Mouse (Mus musculus) thymus, adult 2 months (tissue): ENCODE measurements around the gene Olfr665. TPM values are rescaled to one million over a fixed set of nuclear protein-coding genes. Genes with fewer than 3 reads are reported as not detected.
"Not testable (repeated sequence)": the region's sequence is repeated elsewhere in the genome, so short reads cannot be mapped to it uniquely, and the experiment has no call there.

Experiments used
- DNase-seq: peaks from one replicate; pipeline ENCODE4 v3.0.0; 2021
- H3K27ac ChIP-seq: fragments of 200-500 bp; 2 replicates; pipeline ENCODE4 v1.5.1; 2012; ENCODE audit warnings: low read length, control low read depth; ENCODE audit not compliant: control insufficient read depth, insufficient read depth
- H3K27me3 ChIP-seq: fragments of 200-500 bp; 2 replicates; pipeline ENCODE4 v1.6.1; 2012; ENCODE audit warnings: mild to moderate bottlenecking, low read length, moderate library complexity, mixed read lengths; ENCODE audit not compliant: control insufficient read depth, insufficient read depth
- H3K36me3 ChIP-seq: fragments of 200-500 bp; 2 replicates; pipeline ENCODE4 v1.6.1; 2012; ENCODE audit warnings: mild to moderate bottlenecking, low read length, moderate library complexity; ENCODE audit not compliant: control insufficient read depth, insufficient read depth
- H3K4me1 ChIP-seq: fragments of 200-500 bp; replicated peaks from 2 replicates; pipeline ENCODE4 v1.6.1; 2012; ENCODE audit warnings: low read length; ENCODE audit not compliant: control insufficient read depth, insufficient read depth
- H3K4me3 ChIP-seq: fragments of 200-500 bp; 2 replicates; pipeline ENCODE4 v1.5.1; 2012; ENCODE audit warnings: mild to moderate bottlenecking, low read length, control low read depth, moderate library complexity; ENCODE audit not compliant: control insufficient read depth, insufficient read depth
- CTCF ChIP-seq: fragments of 200-500 bp; IDR thresholded peaks from 2 replicates; pipeline ENCODE4 v1.5.1; 2012; ENCODE audit warnings: mild to moderate bottlenecking, control low read depth, low read length, moderate library complexity, borderline replicate concordance; ENCODE audit not compliant: control insufficient read depth, poor library complexity, insufficient read depth; ENCODE audit errors: extremely low read depth
- POLR2A ChIP-seq: fragments of 200-500 bp; IDR thresholded peaks from 2 replicates; pipeline ENCODE4 v1.6.1; 2012; ENCODE audit warnings: mild to moderate bottlenecking, low read length, control low read depth, moderate library complexity; ENCODE audit not compliant: control insufficient read depth, poor library complexity, insufficient read depth; ENCODE audit errors: extremely low read depth
- WGBS: fragments of 180-500 bp; shearing (Covaris S2); methylation state at CpG from one replicate; pipeline ENCODE4 v1.1.7; 2018; 5-methylcytosine and 5-hydroxymethylcytosine counted together
- polyA plus RNA-seq: library from polyadenylated mRNA; depleted of rRNA; stranded (reverse); fragments of >200 nt; gene quantifications from 2 replicates; pipeline ENCODE4 v1.2.3, GENCODE M21; 2012; rRNA removed

Gene Olfr665
- polyA plus RNA-seq = not detected in 2 replicates

- H3K4me3 ChIP-seq = no peak within 1 kb of the TSS
- no peaks in the 10 kb centered on the region for H3K4me1 ChIP-seq
- no peak for TF ChIP-seq POLR2A
- no peak for TF ChIP-seq CTCF
- no peak for DNase-seq
- WGBS = 44% methylated on average over 1 of the region's 1 CpGs
- H3K36me3 ChIP-seq = no peaks in the 10 kb centered on the region
- H3K27me3 ChIP-seq = no peaks in the 10 kb centered on the region
- H3K27ac ChIP-seq = no peak within 1 kb of the TSS
These were observed at the start of gene Olfr665 for GRCm38 (mm10) chr7:104877731-104878130. TSS of gene Olfr665 (plus strand) at chr7:104878031.

- WGBS = 82% methylated on average over 1 of the region's 1 CpGs
- no peaks in the 10 kb centered on the region for H3K27me3 ChIP-seq
- no peaks in the 10 kb centered on the region for H3K36me3 ChIP-seq
- H3K4me3 ChIP-seq = no peak within 1 kb of the TSS
- DNase-seq = no peak
- TF ChIP-seq POLR2A (no peak), CTCF (no peak)
- H3K27ac ChIP-seq = no peak within 1 kb of the TSS
- no peaks in the 10 kb centered on the region for H3K4me1 ChIP-seq
These were observed 35.3 kb upstream of the Olfr665 start, which contains the start of gene Usp17lb for GRCm38 (mm10) chr7:104842503-104842902. TSS of gene Usp17lb (minus strand) at chr7:104842603.

- H3K27me3 ChIP-seq = no peaks in the 10 kb centered on the region
- H3K36me3 ChIP-seq = no peaks in the 10 kb centered on the region
- TF ChIP-seq CTCF (no peak), POLR2A (no peak)
- 82% methylated on average over 1 of the region's 1 CpGs for WGBS
- no peak for DNase-seq
- no peaks in the 10 kb centered on the region for H3K4me1 ChIP-seq
- no peak overlapping the region for H3K4me3 ChIP-seq
- no peak overlapping the region for H3K27ac ChIP-seq
These were observed 34.0 kb upstream of the Olfr665 start for GRCm38 (mm10) chr7:104843731-104844287.

GRCm38 (mm10) chr7:104851546-104851945, 26.3 kb upstream of the Olfr665 start:
- not testable (repeated sequence) for H3K4me3 ChIP-seq, H3K27ac ChIP-seq, H3K36me3 ChIP-seq, H3K27me3 ChIP-seq, H3K4me1 ChIP-seq, DNase-seq
- WGBS = 97% methylated on average over 2 of the region's 2 CpGs

- no peak for TF ChIP-seq POLR2A
- no peak for TF ChIP-seq CTCF
- no peak for DNase-seq
- WGBS = 84% methylated on average over 3 of the region's 3 CpGs
- no peak overlapping the region for H3K4me3 ChIP-seq
- no peaks in the 10 kb centered on the region for H3K4me1 ChIP-seq
- no peaks in the 10 kb centered on the region for H3K27me3 ChIP-seq
- H3K36me3 ChIP-seq = no peaks in the 10 kb centered on the region
- H3K27ac ChIP-seq = no peak overlapping the region
These were observed 22.5 kb upstream of the Olfr665 start for GRCm38 (mm10) chr7:104855248-104855750.

- H3K4me3 ChIP-seq, H3K4me1 ChIP-seq, H3K27me3 ChIP-seq, H3K36me3 ChIP-seq, H3K27ac ChIP-seq, DNase-seq: not testable (repeated sequence)
- WGBS = 69% methylated on average over 2 of the region's 2 CpGs
These were observed 21.1 kb upstream of the Olfr665 start, which contains the start of gene Usp17la for GRCm38 (mm10) chr7:104856709-104857108. TSS of gene Usp17la (plus strand) at chr7:104857009.

- no peaks in the 10 kb centered on the region for H3K4me1 ChIP-seq
- WGBS = 78% methylated on average over 1 of the region's 1 CpGs
- DNase-seq = no peak
- no peak overlapping the region for H3K27ac ChIP-seq
- H3K36me3 ChIP-seq = no peaks in the 10 kb centered on the region
- H3K27me3 ChIP-seq = no peaks in the 10 kb centered on the region
- no peak overlapping the region for H3K4me3 ChIP-seq
- TF ChIP-seq POLR2A (no peak), CTCF (no peak)
These were observed 20.1 kb upstream of the Olfr665 start for GRCm38 (mm10) chr7:104857683-104858082.
